Mouse (Mus musculus): ENCODE measurements at regions not wholly inside any gene's neighbourhood (a gene's known extent, or its start where the extent isn't known, plus 50 kb on each side); places are given as distances from the start of the nearest gene placed in this dataset.

DNA sequence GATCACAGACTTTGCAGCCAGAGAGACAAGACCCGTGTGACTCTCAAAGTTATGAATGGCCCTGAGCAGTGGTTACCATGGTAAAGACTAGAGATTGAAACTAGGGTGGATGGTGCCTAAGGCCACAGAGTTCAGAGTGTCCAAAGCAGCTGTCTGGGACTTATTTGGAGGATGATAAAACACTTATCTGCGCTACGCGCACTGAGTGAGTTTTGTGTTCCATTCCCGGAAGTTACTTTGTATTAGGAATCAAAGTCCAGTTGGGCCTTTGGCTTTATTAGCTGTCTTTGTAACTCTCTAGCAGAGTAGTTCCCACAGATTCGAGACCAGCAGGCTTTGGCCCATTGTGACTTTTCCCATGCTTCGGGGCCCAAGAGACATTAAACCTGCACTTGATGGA, 335.9 kb downstream of the Ets1 start:
- TF ChIP-seq CTCF (conservative IDR thresholded peaks at IDR 0.05; ENCODE audit: low read length) (no peak), NANOG (IDR thresholded peaks at IDR 0.05; ENCODE audit: borderline replicate concordance, low read length) (no peak), POU5F1 (IDR thresholded peaks at IDR 0.05; ENCODE audit: borderline replicate concordance, low read length) (no peak)
